Mouse (Mus musculus): ENCODE results near the gene Bcar3.

DNA sequence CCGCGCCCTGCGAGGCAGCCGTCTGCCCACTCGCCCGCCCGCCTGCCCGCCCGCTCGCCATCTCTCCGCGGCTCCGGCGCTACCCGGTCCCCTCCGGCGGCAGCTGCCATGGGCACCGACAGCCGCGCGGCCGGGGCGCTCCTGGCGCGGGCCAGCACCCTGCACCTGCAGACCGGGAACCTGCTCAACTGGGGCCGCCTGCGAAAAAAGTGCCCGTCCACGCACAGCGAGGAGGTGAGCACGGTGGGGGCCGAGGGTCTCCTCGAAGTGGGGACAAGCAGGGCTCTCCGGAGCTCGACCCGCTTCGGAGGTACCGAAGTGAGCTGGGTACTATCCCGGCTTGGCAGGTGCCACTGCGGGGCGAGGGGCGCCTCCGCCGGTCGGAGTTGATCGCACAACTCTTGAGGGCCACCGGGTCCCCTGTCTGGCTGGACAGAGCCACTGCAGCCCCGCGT is 48.0 kb upstream of the Bcar3 start:
- TF ChIP-seq CTCF (IDR thresholded peaks at IDR 0.05; ENCODE audit: insufficient read depth, low read length) (0 out of 2 replicates have a peak, but pooled peaks have one; percentile 1), POLR2A (IDR thresholded peaks at IDR 0.05; ENCODE audit: borderline replicate concordance, extremely low read depth, low read depth, low read length) (no peak)

Data from lung, adult 2 months (tissue).